Mouse (Mus musculus) activated CD4-positive, CD25-positive, alpha-beta regulatory T cell, adult 4 months (primary cell): ENCODE results near the gene Otof. TPM values are rescaled to one million over a fixed set of nuclear protein-coding genes. Genes with fewer than 3 reads are reported as not detected.

Experiments used
- ATAC-seq: one replicate; pipeline ENCODE4 v1.8.0; 2017
- polyA plus RNA-seq, 2 experiments: library from polyadenylated mRNA; unstranded; fragments of 100-300 nt; shearing (Covaris generic); gene quantifications; one replicate each; pipeline ENCODE4 v1.2.1; 2017

Otof gene
- not detected for polyA plus RNA-seq

DNA sequence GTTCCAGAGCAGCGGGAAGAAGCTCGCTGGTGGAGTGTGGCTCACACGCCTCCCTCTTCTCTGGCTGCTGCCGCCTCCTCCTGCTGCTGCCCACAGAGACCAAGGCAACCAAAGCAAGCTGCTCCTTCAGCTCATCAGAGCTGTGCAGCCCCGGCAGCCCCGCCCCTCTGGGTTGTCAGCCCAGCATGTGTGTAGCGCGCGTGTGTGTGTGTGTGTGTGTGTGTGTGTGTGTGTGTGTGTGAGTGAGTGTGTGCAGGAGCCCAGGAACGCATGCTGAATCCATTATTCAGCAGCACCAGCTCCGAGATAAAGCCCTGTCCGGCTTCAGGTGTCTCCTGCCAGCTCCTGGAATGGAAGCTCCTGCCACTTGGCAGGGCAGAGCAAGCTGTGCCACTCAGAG is at the start of gene Otof:
Otof (minus strand) TSS at position 112 of the 400 bp plus-strand sequence.
- no peak for ATAC-seq

DNA sequence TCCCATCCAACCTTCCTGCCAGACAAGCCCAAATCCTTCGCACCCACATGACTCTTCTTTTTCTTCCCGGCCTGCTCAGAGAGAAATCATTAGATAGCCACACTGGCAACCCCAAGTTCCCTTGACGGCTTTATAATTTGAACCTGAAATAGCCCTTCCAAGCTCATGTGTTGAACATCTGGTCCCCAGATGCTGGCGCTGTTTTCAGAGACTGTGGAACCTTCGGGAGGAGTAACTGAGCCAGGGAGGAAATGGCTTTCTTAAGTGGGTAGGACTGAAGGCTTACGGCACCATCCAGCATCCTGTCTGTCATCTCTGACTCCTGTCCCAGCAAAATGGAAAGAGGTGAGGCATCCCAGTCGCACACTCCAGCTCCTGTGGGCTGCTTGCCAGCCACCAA is 35.6 kb upstream of the Otof start:
- no peak for ATAC-seq

DNA sequence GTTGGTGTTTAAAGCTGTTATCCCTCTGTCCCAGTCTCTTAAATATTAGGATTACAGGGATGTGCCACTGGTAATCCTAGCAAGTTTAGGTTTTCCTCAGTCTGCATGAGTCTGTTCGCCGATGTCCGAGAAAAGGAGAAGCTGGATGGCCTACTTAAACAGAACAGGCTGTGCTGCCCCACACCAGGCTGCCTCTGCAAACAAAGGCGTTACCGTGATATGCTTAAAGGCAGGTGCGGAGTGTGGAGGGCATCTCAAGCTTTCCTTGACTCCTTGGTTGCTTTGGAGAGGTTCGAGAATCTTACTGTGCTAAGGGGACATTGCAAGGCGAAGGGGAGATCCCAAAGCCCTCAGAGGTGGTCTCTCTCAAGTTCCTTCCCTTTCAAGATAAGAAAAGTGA is 35.1 kb upstream of the Otof start:
- no peak for ATAC-seq

DNA sequence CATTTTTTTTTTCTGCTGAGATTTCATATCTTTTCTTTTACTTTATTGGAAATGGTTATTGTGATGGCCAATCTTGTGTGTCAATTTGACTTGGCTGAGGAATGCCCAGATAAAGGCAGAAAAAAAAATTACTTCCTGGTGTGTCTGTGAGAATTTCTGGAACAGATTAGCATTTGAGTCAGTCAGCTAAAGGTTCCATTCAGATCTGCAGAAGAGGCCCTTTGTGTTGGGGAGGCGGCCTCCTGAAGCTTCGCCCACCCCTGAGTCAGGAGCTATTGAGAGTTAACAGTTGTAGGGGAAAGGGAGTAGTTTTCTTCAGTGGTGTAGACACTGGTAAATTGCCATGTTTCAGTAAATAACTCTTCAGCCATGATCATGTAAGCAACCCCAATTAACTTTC is 33.6 kb upstream of the Otof start:
- no peak for ATAC-seq

DNA sequence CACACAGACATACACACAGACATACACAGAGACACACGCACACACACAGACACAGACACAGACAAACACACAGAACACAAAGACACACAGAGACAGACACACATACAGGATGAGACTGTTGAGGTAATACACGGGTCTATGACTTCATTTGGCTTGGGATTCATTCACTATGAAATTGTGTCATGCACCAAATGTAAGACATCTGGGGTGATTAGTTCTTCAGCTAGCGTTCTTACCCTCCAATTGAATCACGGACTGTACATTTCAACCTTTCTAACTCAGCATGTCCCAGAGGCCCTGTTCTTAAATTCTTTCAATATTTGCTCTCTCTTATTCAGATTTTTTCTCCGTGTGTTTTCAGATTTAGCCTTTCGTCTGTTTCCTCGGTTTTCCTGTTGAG is 32.9 kb upstream of the Otof start:
- ATAC-seq, result no peak

DNA sequence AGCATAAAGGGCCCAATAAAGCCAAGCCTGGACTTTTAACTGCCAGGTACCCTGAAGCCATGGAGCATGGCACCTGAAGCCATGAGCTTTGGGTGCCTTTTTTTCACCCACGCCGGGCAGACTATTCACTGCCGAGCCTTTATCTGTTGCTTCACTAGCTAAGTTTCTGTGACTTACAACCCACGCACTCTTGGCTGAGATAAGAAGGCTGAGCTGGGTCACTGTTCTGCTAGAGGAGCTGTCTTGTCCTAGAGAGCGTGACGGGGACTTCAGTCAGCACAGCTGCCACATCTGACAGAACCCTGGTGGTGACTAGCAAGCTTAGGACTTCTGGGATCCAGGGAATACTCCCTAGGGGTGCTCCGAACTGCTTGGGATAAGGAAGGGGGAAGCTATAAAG is 32.0 kb upstream of the Otof start:
- ATAC-seq, result no peak

DNA sequence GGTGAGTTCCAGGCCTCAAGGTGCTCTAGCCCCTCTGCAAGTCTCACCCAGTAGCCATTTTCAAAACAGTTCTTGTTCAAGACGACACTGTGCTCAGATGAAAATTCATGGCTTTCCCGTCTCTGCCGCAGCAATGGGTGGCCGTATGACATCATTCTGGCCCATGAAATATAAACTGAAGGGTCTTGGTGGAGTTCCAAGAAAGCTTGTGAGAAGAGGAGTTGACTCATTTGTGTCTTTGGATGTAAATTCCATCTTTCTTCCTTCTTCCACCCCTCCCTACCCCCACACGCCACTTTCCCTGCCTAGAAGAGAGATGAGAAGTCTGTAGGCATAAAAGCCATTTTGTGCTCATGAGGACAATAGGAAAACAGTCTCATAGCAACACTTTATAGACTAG is 29.1 kb upstream of the Otof start:
- no peak for ATAC-seq

DNA sequence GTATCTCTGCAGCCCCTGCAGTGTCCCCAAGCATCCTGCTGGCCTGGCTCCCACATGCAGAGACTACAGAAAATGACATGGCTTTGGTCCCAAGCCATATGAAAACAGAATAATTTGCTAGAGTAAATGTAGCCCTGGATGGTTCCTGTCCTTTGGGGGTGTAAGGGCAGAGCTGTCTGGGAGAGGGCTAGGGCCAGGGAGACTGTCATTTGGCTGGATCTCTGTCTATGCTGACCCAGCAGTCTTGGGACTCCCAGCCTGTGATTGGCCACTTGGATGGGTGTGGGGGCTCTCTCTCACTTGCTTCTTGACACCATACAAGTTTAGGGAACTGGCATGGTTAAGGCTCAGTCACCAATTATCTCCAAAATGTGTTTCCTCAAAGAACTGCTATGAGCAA is 28.5 kb upstream of the Otof start:
- no peak for ATAC-seq

DNA sequence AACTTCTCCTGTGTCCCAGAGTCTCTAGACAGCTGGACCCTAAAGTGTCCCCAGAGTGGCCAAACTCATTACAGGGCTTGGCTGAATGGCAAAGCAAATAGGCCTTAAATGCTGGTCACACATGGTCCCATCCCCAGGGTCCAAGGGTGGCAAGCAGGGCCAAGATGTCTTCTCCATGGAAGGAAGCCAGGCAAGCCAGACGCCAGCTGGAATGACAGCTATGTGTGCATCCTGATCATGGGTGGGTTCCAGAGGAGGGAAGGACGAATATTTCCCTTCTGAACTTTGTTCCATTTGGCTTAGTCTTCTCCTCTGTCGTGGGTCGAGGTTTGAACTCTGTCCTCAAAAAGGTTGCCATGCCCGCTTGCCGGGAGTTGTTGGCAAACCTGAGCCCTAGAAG is 23.4 kb upstream of the Otof start:
- no peak for ATAC-seq

DNA sequence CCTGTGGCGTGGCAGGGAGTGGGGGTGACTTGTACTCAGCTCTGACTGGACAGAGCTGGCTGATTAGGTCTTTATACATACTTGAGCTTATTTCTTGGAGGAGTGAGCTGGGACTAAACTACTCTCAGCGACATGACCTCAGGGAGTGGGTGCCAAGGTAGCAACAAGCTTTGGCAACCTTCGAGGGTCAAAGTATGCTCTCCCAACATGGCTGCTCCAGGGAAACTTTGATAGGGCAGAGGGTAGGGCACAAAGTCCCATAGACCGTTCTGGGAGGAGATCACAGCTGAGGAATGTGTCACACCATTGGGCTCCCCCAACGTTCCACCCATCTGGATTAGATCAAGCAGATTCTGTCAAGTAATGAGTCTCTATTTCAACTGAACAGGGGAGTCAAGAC is 22.9 kb upstream of the Otof start:
- ATAC-seq, result no peak

DNA sequence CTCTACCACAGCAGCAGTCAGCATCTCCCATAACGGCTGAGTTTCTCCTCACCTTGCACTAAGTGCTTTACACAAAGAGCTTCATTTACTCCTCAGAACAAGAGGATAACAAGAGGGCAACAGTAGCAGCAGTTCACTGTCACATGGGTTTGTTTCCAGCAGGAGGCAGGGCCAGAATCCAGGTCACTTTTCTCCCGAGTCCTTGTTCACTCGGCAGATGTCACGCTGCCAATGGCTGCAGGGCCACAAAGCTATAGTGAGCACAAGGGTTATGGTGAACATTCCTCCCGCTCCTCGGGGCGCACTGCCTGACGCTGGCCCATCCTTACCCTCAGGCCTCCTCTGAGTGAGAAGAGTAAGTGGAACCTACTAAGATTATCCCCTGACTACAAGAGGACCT is 21.8 kb upstream of the Otof start:
- no peak for ATAC-seq

DNA sequence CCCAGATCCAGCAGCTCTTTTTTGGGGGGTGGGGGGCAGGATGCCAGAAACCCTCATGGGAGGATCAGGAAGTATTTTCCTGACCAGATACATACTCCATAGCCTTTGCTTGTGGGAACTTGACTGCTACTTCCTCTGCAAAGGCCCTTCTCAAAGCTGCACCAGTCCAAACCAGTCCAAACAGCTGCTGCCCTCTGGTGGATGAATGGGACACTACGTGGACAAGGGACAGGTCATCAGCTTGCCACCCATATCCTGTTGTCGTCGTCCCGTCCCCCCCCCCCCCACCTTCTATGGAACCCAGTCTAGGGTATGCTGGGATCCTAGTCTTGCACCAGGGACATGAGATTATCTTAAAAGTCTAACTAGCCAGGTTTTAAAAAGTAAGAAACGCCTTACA is 20.6 kb upstream of the Otof start:
- no peak for ATAC-seq

DNA sequence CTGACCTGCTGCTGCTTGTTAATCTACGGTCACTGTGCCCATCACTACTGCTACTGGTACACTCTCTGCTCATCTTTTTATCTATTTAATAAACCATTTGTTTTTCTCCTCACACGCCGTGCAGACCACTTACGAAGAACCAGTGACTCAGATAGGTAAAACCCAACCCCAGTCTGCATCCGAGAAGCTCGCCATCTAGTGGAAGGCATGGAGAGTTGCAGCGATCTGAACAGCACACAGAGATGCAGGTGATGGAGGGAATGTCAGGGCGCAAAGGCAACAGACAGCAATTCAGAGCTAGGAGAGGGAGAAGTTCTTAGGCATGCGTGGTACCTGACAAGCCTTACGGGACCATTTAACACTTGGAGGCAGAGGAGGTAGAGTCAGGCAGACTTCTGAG is 14.8 kb upstream of the Otof start:
- ATAC-seq, result no peak

DNA sequence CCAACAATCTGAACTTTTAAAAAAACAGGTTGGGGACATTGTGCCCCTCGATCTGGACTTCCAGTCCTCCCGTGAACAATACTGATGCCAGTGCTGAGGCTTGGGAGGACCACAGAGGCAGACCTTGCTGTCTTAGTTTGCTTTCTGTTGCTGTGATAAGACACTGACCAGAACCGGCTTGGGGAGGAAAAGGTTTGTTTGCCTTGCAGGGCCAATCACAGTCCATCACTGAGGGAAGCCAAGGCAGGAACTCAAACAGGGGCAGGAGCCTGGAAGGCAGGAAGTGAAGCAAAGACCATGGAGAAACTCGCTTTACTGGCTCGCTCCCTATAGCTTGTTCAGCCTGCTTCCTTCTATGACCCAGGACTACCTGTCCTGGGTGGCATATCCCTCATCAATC is 10.4 kb upstream of the Otof start:
- ATAC-seq, result no peak

DNA sequence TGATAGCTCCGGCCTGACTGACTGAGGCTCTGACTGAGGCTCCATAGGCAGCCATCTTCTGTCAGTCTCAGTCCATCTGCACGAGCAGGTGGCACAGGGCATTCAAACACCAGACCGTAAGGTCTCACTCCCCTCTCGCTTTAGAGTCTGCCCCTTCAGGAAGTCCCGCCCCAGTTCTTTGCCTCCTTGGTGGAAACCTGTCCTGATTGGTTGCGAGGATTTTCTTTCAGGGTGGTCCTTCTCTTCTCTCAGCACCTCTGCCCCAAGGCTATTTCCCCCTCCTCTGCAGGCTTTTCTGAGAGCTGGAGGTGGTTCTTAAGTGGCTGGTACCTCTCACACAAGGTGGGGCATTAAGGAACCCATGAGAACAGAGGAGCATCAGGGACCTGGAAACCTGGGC is 8.7 kb upstream of the Otof start:
- ATAC-seq, result no peak

DNA sequence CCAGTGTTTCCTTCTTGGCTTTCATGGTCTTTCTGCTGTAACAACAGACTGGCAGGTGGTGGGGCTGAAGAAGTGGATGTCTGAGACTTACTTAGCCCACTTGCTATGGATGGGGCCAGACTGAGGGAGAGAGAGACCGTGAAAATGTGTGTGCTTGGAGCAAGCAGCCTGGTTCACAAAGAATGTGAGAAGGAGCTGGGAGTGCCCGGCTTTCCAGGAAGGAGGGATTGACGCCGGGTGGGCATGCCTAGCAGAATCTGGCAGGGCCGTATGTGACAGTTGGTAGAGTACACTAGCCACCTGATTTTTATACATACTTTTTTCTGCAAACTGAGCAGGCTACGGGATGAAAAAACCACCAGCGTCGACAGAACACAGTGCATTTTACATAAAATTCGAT is 4.6 kb upstream of the Otof start:
- no peak for ATAC-seq

DNA sequence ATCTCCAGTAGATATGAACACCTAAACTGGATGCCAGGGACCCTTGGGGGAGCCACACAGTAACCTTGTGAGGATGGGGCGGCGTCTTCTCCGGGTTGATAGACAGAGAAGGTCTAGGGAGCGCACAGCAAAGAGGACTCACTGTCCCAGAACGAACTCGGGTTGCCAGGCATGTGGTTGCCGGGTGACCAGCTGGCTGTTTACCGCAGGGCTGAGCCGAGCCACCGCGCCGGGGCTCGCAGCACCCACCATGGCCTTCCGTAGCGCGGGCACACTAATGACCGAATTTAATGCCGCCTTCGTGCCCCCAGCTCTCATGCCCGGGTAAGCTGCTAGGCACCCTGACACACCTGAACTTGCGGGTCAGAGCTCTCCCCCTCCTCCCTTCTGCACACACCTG is 4.1 kb upstream of the Otof start, which contains the start of gene 1700001C02Rik:
1700001C02Rik (plus strand) TSS at position 187 of the 400 bp plus-strand sequence.
- no peak for ATAC-seq

DNA sequence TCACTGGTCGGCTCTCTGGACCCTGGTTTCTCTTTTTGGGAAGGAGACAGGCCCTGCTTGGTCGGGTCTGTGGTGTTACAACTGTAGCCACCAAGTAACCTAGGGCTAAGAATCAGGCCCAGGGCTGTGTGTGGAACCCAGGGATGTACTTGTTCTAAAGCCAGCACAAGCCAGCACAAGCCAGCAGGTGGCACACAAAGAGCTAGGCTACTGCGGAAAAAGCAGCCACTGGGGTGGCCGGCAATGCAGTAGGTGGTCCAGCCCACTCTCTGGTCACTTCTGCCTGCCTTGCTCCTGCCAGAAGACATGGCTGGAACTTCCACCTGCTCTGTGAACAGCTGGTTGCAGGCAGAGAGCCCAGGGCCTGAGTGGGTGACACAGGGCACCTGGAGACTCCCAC is 1.6 kb downstream of the Otof start:
- no peak for ATAC-seq

DNA sequence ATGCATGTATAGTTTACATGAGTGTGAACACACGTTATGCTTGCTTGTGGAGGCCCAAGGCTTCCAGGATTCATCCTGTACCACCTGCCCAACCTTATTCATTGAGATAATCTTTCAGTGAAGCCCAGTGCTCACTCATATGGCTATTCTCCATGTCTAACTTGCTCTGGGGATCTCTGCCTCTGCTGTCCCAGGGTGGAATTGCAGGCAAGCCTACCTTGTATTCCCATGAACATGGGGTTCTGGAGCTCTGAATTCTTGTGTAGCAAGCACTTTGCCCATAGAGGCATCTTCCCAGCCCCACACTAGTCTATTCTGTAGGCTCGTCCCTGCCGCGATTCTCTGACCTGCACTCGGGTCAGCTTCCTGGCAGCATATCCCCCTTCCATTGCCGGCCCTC is 5.7 kb downstream of the Otof start:
- no peak for ATAC-seq

DNA sequence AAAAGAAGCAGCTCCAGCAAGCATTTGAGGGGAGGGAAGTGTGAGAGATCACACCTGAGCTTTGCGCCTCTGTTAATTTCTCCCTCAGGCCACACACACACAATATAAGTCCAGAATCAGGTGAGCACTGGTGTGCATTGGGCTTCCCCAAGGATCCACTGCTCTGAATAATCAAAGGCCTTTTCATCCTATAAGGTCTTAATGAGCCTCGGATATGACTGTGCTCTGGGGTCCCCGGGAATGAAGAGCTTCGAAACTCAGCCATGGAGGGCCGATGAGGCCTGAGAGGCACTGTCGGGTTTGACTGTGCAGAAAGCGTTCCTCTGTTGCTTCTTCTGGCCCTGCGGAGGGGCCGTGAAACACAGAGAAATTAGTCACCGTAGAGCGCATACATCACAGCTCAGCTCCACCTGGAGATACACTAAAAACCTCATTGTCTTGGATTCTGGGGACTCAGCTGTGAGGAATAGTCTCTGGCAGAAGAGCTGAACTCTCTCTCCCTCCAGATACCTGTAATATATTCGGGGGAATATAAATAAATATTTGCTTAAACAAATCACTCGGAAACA is 17.3 kb downstream of the Otof start:
- ATAC-seq, result no peak

DNA sequence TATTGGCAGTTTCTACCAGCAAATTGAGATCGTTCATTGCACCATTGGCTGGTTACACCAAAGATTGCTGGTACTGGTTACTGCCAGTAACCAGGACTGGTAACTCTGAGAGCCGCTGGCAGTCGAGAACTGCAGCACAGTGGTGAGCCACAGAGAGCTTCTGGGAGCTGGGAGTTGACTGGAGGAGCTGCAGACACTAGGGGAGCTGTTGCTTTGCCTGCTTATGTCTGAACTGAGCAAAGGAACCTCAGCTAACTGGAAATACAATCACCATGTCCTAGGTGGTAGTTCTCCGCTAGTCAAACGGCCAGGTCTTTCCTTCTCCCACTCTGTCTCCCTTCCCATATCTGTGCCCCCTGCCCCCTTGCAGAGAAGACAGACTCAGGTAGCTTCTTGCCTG is 19.5 kb downstream of the Otof start:
- no peak for ATAC-seq

DNA sequence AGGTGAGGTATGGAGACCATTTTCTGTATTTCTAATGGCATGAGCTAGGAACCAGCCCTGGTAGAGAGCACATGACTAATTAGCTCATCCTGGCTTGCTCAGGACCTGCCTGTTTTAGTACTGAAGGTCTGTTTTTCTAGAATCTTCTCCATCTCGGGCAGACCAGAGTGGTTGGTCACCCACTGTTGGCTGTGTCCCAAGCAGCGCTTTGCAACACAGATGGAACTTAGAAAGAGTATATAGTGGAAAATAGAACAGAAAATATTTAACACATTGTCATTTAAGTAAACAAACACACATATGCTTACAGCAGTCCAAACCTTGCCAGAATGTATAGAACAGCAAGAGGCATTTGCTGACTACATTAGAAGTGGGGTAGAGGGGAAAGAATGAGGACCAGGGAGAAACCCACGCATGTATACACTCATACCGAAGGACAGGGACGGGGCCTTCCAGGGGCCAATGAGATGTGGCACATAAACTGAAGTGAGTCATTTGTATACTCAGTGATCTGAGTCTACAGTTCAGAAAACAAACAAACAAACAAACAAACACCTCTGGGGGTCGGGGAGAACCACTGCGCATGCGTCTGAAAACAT is 21.3 kb downstream of the Otof start:
- ATAC-seq, result no peak

DNA sequence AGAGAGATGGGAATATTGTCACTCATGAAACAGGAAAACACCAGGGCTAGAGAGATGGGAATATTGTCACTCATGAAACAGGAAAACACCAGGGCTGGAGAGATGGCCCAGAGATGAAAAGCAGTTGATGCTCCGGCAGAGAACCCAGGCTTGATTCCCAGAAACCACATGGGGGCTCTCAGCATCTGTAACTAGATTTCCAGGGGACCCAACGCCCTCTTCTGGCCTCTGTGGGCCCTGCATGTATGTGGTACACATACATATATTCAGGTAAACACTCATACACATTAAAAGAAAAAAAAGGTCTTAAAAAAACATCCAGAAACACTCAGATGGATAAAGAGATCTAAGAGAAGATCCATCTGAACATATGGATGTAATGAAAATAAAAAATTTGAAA is 22.8 kb downstream of the Otof start:
- no peak for ATAC-seq

DNA sequence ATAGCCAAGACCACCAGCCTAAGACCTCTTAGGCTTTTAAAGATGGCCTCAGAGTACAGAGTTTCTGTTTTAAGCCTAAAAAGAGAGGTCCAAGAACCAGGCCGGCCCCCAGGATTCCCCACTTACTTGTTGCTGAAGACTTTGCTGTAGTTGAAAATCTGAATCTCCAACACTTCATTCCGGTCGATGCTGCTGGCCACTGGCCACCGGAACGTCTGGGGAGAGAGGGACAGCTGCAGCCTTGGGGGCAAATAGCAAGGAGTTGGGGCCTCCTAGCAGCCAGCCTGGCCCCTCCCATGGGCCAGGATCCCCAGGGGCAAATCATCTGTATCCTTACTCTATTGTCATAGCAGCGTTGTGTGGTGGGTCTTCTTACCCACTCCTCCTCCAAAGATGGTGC is 34.3 kb downstream of the Otof start:
- no peak for ATAC-seq

DNA sequence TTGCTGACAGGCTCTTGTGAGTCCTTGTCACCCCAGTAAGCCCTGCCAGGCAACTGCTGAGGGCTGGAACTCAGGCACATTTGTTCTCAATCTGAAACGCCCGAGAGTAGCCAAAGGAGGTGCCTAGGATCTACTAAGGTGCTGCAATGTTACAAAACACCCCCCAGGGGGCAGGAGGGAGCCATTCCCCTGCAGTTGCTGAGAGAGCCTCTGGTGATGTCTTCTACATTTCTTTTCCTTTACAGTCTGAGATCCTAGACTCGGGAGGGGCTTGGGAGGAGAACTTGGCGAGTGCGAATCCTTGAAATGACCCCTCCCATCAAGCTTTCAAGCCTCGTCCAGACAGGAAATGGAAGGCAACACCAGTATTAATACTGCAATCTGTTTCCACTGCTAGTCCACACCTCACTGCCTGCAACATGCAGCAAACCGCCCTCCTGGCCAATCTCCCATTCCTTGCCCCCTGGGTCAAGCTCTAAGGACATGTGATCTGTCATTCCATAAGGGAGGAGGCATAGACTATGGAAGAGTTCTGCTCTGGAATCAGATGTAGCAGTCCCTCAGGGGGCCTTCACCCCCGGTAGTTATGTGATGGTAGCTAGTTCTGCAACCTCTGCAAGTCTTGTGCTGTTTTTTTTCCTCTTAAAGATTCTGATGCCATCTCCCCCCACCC is 38.0 kb downstream of the Otof start:
- no peak for ATAC-seq
